Mouse (Mus musculus) erythroblast, embryonic 14.5 days (primary cell): Measurements from ENCODE around the gene Gtf2e1. TPM values are rescaled to one million over a fixed set of nuclear protein-coding genes. Genes with fewer than 3 reads are reported as not detected.

Source experiments
- H3K27me3 ChIP-seq: 2 replicates; pipeline ENCODE4 v1.6.1; 2012; ENCODE audit warnings: inconsistent platforms; ENCODE audit not compliant: control insufficient read depth
- H3K36me3 ChIP-seq: 2 replicates; pipeline ENCODE4 v1.6.1; 2012; ENCODE audit warnings: mild to moderate bottlenecking, inconsistent platforms; ENCODE audit not compliant: control insufficient read depth
- H3K4me1 ChIP-seq: 2 replicates; pipeline ENCODE4 v1.6.1; 2012; ENCODE audit warnings: inconsistent platforms; ENCODE audit not compliant: control insufficient read depth
- H3K4me3 ChIP-seq: replicated peaks from 2 replicates; pipeline ENCODE3; 2012; ENCODE audit warnings: moderate library complexity, mild to moderate bottlenecking, inconsistent platforms
- H3K9me3 ChIP-seq: 2 replicates; pipeline ENCODE4 v1.6.1; 2012; ENCODE audit warnings: low read length, inconsistent platforms, mixed read lengths; ENCODE audit not compliant: control insufficient read depth
- GATA1 ChIP-seq: IDR thresholded peaks from 2 replicates; pipeline ENCODE4 v1.6.1; 2012; ENCODE audit warnings: low read length, inconsistent platforms, mixed read lengths
- TAL1 ChIP-seq: IDR thresholded peaks from 3 replicates; pipeline ENCODE4 v1.6.1; 2012; ENCODE audit warnings: low read length, inconsistent platforms, mixed read lengths
- polyA plus RNA-seq: library from polyadenylated mRNA; stranded (reverse); fragments of >175 nt; gene quantifications from 2 replicates; pipeline ENCODE4 v1.2.3, GENCODE M21; 2012

Gene Gtf2e1
- polyA plus RNA-seq, 1 experiment: 0.07 TPM

DNA sequence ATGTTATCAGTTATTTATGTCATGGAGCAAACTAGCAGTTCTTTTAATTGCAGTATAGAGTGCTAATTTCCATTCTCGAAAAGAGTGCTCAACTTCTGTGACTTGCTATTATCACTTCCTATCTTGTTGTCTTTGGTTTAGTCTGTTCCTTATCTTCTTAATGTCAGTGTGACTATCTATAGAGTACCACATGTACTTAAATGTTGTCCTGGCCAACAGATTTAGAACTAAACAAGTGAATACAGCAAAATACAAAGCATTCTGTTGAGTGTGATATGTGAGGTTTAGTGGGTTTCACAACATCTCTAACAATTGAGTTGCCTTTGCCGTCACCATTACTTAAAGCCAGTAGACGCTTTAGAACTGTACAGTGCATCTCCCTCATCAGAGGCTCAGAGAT, 13.2 kb upstream of the Gtf2e1 start:
- TF ChIP-seq TAL1 (no peak), GATA1 (no peak)
- peaks cover 8% of the 10 kb centered on the region for H3K36me3 ChIP-seq
- H3K27me3 ChIP-seq: no peaks in the 10 kb centered on the region
- no peaks in the 10 kb centered on the region for H3K9me3 ChIP-seq
- peaks cover 4% of the 10 kb centered on the region for H3K4me1 ChIP-seq
- H3K4me3 ChIP-seq: no peak overlapping the region

DNA sequence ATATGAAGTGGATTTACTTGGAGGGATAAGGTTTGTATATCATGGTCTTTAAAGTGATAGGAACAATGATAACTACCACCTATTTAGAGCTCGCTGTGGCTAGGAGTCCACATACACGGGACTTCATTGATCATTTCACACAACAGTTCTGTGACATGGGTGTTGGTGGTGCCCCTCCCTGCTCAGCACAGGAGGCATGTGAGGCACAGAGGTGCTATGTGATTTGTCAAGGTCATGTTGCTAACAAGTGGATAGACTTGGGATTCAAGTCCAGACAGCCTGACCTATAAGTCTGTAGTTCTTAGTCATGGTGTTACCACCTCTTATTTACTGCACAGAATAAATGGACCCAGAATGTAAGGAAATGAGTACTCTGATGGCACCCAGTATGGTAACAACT, 11.4 kb upstream of the Gtf2e1 start:
- peaks cover 2% of the 10 kb centered on the region for H3K36me3 ChIP-seq
- no peak overlapping the region for H3K4me3 ChIP-seq
- peaks cover 4% of the 10 kb centered on the region for H3K4me1 ChIP-seq
- TF ChIP-seq TAL1 (no peak), GATA1 (no peak)
- H3K9me3 ChIP-seq: no peaks in the 10 kb centered on the region
- H3K27me3 ChIP-seq: no peaks in the 10 kb centered on the region

DNA sequence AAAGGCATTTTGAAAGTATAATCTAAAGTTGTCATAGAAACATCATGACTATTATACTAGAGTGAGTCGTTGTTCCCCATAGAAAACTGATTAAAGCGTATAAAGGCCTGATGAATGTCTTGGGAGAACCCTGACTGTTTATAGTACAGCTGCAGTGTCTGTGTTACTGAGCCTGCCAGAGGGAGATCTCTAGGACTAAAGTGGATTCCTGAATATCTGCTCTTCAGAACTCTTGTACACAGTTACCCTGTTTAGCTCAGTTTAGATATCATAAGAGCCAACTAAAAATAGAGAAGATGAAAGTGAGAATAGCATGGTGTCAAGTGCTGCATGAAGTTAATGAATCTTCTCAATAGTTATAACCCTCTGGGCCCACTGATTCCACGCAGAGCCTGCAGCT, 10.7 kb upstream of the Gtf2e1 start:
- TF ChIP-seq GATA1 (no peak), TAL1 (no peak)
- H3K4me1 ChIP-seq: peaks cover 4% of the 10 kb centered on the region
- no peaks in the 10 kb centered on the region for H3K9me3 ChIP-seq
- peaks cover 5% of the 10 kb centered on the region for H3K36me3 ChIP-seq
- H3K4me3 ChIP-seq: no peak overlapping the region
- H3K27me3 ChIP-seq: no peaks in the 10 kb centered on the region

DNA sequence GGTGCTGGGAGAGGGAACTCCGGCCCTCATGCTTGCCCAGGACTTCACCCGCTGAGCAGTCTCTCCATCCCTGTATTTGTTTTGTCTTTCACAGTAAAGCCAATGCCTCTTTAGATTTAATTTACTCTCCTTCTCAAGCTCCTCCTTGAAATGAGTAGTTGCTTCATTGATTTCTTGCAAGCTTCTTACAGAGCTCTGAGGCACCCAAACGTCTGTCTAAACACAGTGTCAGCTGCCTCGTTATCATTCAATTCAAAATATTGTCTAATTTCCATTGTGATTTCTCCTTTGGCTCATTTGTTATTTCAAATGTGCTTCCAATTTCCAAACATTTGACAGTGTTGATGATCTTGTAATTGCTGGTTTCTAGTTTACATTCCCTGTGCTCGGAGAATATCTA, 6.7 kb upstream of the Gtf2e1 start:
- peaks cover 4% of the 10 kb centered on the region for H3K4me1 ChIP-seq
- no peak overlapping the region for H3K4me3 ChIP-seq
- H3K9me3 ChIP-seq: no peaks in the 10 kb centered on the region
- TF ChIP-seq TAL1 (no peak), GATA1 (no peak)
- peaks cover 20% of the 10 kb centered on the region for H3K36me3 ChIP-seq
- no peaks in the 10 kb centered on the region for H3K27me3 ChIP-seq

DNA sequence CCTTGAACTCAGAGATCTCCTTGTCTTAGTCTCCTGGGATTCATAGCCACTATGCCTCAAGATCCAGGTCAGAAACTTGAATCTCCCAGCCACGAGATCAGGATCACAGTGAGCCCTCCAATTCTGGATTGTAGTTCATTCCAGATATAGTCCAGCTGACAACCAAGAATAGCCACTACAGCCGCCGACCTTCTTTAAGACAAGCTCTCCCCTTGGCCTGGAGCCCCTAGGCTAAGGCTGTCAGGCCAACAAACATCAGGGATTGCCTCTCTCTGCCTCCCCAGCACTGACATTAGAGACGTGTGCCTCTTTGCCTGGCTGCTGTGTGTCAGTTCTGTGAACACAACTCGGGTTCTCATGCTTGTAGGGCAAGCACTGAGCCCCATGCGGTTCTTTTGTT, 1.2 kb upstream of the Gtf2e1 start:
- no peaks in the 10 kb centered on the region for H3K9me3 ChIP-seq
- H3K27me3 ChIP-seq: no peaks in the 10 kb centered on the region
- H3K36me3 ChIP-seq: peaks cover 16% of the 10 kb centered on the region
- H3K4me1 ChIP-seq: peaks cover 27% of the 10 kb centered on the region
- TF ChIP-seq TAL1: no peak
- no peak for TF ChIP-seq GATA1
- H3K4me3 ChIP-seq: peak overlapping the region; percentile 79

DNA sequence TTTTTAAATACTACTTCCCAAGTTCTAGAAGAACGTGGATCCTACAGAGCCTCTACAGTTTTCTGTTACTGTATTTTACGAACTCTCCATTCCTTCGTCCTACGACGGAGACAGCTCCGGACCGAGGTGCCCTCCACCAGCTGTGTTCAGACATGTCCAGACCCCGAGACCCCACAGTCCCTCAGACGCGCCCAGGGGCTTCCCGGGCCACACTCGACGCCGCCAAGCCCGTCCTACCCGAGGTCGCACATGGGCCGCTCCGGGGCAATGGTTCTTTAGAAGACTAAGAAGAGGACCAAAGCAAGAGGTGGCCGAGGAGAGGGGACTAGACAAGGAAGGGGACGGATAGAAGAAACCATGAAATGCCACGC, 364 bp downstream of the Gtf2e1 start:
- Histone ChIP-seq H3K36me3 (peaks cover 27% of the 10 kb centered on the region), H3K4me3 (peak overlapping the region; percentile 79), H3K4me1 (peaks cover 29% of the 10 kb centered on the region), H3K27me3 (no peaks in the 10 kb centered on the region), H3K9me3 (no peaks in the 10 kb centered on the region)
- no peak for TF ChIP-seq GATA1

DNA sequence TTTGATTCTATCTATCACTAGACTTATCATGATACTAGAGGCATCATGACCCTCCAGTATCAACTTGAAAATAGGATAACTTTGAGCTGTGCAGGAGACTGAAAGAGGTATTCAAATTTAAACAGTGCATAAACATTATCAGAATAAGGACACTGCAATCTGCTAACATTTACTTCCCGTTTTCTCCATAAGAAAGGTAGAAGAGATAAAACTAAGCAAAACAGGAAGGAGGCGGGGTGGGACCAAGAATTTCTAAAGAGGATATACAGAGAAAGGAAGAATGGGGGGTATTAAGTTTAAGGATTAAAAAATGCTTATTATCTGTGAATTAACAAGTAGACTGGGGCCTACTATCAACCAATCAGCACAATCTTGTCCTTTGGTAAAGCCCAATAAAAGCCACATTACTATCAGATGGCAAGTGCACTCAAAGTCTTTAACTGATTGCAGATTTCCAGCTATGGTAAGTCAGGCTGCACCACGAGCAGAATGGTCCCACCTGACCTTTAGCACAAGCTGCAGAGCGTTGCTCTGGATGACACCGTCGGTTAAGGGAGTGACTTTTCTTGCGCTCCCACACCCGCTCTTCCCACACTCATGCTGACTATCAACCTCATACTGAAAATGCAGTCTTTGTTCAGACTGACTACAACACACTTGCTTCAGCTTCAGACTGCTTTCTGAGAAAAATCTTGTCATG, 6.1 kb downstream of the Gtf2e1 start:
- Histone ChIP-seq H3K9me3 (no peaks in the 10 kb centered on the region), H3K4me1 (peaks cover 11% of the 10 kb centered on the region), H3K4me3 (no peak overlapping the region), H3K27me3 (no peaks in the 10 kb centered on the region), H3K36me3 (peaks cover 26% of the 10 kb centered on the region)
- TF ChIP-seq GATA1 (no peak), TAL1 (no peak)

DNA sequence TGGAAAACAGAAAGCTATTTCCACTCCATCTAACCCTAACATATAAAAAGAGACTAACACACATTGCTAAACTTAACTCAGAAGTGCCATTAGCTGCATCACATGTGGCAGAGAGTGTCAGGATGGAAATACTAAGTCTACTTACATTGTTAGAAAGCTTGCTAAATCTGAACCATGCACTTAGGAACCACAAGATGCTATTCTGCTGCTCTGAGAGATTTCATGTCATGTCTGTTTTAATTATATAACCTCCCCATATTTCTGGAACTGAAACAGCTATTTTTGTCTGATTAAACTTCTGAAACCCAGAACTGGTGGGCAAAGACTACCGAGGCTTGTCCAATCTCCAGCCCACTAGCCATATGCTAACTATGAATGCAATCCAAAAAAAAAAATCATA, 7.5 kb downstream of the Gtf2e1 start:
- no peak overlapping the region for H3K4me3 ChIP-seq
- H3K9me3 ChIP-seq: no peaks in the 10 kb centered on the region
- no peaks in the 10 kb centered on the region for H3K27me3 ChIP-seq
- peaks cover 6% of the 10 kb centered on the region for H3K4me1 ChIP-seq
- H3K36me3 ChIP-seq: peaks cover 28% of the 10 kb centered on the region
- TF ChIP-seq TAL1 (no peak), GATA1 (no peak)

DNA sequence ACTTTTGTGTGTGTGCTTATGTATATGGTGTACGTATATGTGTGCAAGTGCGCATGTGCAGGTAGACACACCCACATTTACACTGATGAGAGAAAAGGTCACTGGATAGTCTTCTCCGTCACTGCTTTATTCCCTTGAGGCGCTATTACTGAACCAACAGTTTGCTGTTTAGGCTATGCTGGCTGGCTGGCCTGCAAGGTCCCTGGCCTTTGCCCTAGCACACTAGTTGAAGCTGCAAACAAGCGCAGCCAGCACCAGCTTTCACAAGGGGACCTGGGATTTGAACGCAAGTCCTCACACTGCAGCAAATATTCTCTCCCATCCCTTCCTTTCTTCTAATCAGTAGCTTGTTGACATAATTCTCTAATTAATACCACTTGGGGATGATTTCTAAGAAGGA, 9.4 kb downstream of the Gtf2e1 start:
- peaks cover 36% of the 10 kb centered on the region for H3K36me3 ChIP-seq
- H3K4me1 ChIP-seq: peaks cover 6% of the 10 kb centered on the region
- H3K9me3 ChIP-seq: no peaks in the 10 kb centered on the region
- TF ChIP-seq GATA1: no peak
- no peak for TF ChIP-seq TAL1
- no peak overlapping the region for H3K4me3 ChIP-seq
- H3K27me3 ChIP-seq: no peaks in the 10 kb centered on the region

DNA sequence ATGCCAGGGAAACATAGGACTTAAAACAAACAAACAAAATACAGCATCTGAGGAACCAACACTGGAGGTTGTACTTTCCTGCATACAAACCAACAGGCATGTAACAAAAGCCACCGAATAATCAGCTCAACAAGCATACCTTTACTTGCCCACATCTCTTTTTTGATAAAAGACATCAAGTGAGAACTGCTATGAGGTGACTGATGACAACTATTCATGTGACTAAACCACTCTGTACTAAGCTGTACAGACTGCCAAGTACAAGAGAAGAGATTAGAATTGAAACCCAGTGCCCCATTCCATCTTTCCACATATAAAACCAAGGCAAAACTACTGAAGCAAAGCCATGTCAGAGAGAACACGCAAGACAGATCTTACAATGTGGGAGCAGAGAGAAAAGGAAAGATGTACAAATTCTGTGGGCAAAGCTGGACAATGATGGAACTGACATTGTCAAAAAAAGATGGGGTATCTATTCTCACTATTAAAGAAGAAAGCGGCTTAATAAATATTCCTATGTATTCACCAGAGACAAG, 12.8 kb downstream of the Gtf2e1 start:
- TF ChIP-seq GATA1: no peak
- no peak for TF ChIP-seq TAL1
- Histone ChIP-seq H3K27me3 (no peaks in the 10 kb centered on the region), H3K4me3 (no peak overlapping the region), H3K9me3 (peaks cover 9% of the 10 kb centered on the region), H3K36me3 (peaks cover 49% of the 10 kb centered on the region), H3K4me1 (no peaks in the 10 kb centered on the region)
